In genomic region chr17:13806016-13806415, GRCm38 (mm10) we compare ENCODE assay signal across 14 mouse cellular contexts. TPM values are rescaled to one million over a fixed set of nuclear protein-coding genes. Genes with fewer than 3 reads are reported as not detected.
"Had no signal": no experiment of that assay in that cellular context is flagged by ENCODE, and none has a peak within 500 bp of the region (broad histone marks: within the 10 kb centered on the region; RNA-seq: fewer than 3 reads in every experiment).

No protein-coding gene starts in this region.

- DNase-seq: gastrocnemius, postnatal 14 days; gastrocnemius, postnatal 36 days; heart, adult 2 months; heart, postnatal 14 days; heart, postnatal 36 days; kidney, adult 11 months; kidney, adult 2 months; kidney, adult 9 months; kidney, postnatal 14 days; kidney, postnatal 36 days; layer of hippocampus, adult 9-11 months; layer of hippocampus, postnatal 36 days; left cerebral cortex, postnatal 4 days had no signal

RNA-seq across cellular contexts. Expression of gene Tcte2, which starts 44.4 kb away (rescaled TPM):
- total RNA-seq: hematopoietic stem cell, adult 5-6 weeks had no signal
